Mouse (Mus musculus): ENCODE data around the gene Efhc1. TPM values are rescaled to one million over a fixed set of nuclear protein-coding genes. Genes with fewer than 3 reads are reported as not detected.

Efhc1 gene
- polyA plus RNA-seq, 1 experiment from 2014 or later: 0.58 TPM

DNA sequence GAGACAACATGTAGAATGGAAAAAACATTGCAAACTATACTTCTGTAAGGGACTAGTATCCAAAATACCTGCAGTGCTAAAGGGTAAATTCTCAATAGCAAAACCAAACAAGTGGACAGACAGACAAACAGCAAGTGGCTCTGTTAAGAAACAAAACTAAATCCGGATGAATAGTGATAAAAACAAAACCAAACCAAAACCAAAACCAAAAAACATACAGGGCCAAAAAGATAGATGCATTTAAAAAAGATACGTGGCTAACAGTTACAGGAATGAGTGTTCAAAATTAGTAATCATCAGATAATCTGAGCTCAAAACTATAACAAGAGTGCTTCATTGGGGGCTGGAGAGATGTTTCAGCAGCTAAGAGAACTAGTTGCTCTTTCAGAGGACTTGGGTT is 18.2 kb downstream of the Efhc1 start:
- H3K4me3 ChIP-seq (ENCODE audit: low read depth, low read length): no peak overlapping the region
- no peak overlapping the region for H3K4me2 ChIP-seq
- no peaks in the 10 kb centered on the region for H3K36me3 ChIP-seq (ENCODE audit: control insufficient read depth, insufficient read depth, low read length)
- no peak overlapping the region for H3K9ac ChIP-seq (ENCODE audit: low read depth, low read length)
- 72% methylated on average over 2 of the region's 2 CpGs for WGBS
- no peak overlapping the region for H3K27ac ChIP-seq (ENCODE audit: low read depth, low read length)
- no peak for ATAC-seq (replicated peaks; ENCODE audit: low FRiP score)
- no peaks in the 10 kb centered on the region for H3K9me3 ChIP-seq (ENCODE audit: control insufficient read depth, low read length)
- H3K27me3 ChIP-seq (replicated peaks; ENCODE audit: control insufficient read depth, insufficient read depth, low read length): no peaks in the 10 kb centered on the region
- DNase-seq (ENCODE audit: low spot score): no peak
- H3K4me1 ChIP-seq (replicated peaks; ENCODE audit: control insufficient read depth, insufficient read depth, low read length): no peaks in the 10 kb centered on the region

DNA sequence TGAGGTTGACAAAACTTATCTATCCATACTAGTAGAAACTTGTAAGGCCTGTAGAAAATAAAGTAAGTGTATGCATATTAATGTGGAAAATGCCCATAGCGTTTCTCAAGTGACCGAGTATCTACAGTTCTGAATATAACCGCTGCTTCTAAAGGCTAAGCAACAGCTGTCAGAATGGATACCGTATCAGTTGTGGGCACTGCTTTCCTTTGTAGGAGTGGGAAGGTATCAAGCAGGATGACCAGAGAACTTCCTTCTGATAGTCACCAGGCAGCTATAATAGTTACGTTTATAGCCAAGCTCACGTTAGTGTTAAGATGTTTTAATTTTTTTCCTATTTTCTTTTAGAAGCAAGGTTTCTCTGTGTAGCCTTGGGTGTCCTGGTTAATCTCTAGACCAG is 22.0 kb downstream of the Efhc1 start:
- Histone ChIP-seq H3K9me3 (ENCODE audit: control insufficient read depth, low read length) (no peaks in the 10 kb centered on the region), H3K27me3 (replicated peaks; ENCODE audit: control insufficient read depth, insufficient read depth, low read length) (no peaks in the 10 kb centered on the region), H3K4me3 (ENCODE audit: low read depth, low read length) (no peak overlapping the region), H3K4me2 (no peak overlapping the region), H3K4me1 (replicated peaks; ENCODE audit: control insufficient read depth, insufficient read depth, low read length) (no peaks in the 10 kb centered on the region), H3K36me3 (ENCODE audit: control insufficient read depth, insufficient read depth, low read length) (no peaks in the 10 kb centered on the region), H3K27ac (ENCODE audit: low read depth, low read length) (no peak overlapping the region), H3K9ac (ENCODE audit: low read depth, low read length) (no peak overlapping the region)
- ATAC-seq (replicated peaks; ENCODE audit: low FRiP score) (no peak), DNase-seq (ENCODE audit: low spot score) (no peak)
- 65% methylated on average over 6 of the region's 6 CpGs for WGBS

DNA sequence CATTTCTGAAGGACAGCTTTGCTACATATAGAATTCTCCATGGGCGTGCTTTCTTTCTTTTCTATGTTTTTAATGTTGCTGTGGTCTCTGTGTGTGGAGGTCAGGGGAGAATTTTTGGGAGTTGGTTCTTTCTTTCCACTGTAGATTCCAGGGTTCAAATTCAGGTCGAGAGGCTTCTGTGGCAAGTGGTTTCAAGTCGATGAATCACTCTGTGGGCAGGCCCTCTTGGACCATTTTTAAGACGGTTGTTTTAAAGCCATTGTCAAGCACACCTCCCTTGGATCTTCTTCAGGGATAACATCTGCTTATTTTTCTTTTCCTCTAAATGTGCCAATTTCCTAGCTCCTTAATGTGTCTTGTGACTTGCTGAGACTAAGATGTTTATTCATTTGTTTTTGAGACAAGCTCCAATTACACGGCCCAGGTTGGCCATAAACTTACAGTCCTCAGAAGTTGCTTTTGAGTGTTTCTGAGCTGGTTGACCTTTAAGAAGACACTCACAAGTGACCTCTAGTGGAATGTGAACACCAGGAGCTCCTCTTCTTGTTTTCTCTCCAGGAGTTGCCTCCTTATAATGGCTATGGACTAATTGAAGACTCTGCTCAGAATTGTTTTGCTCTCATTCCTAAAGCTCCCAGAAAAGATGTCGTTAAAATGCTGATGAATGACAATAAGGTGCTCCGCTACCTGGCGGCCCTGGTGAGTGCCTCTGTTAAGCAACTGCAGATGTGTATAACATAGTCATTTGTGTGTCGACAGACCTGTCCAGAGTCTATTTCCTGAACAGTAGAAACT is 23.1 kb downstream of the Efhc1 start:
- ATAC-seq (replicated peaks; ENCODE audit: low FRiP score) (no peak), DNase-seq (ENCODE audit: low spot score) (no peak)
- no peak overlapping the region for H3K9ac ChIP-seq (ENCODE audit: low read depth, low read length)
- no peaks in the 10 kb centered on the region for H3K4me1 ChIP-seq (replicated peaks; ENCODE audit: control insufficient read depth, insufficient read depth, low read length)
- H3K9me3 ChIP-seq (ENCODE audit: control insufficient read depth, low read length): no peaks in the 10 kb centered on the region
- no peaks in the 10 kb centered on the region for H3K36me3 ChIP-seq (ENCODE audit: control insufficient read depth, insufficient read depth, low read length)
- WGBS: 69% methylated on average over 9 of the region's 9 CpGs
- H3K27me3 ChIP-seq (replicated peaks; ENCODE audit: control insufficient read depth, insufficient read depth, low read length): no peaks in the 10 kb centered on the region
- H3K4me3 ChIP-seq (ENCODE audit: low read depth, low read length): no peak overlapping the region
- no peak overlapping the region for H3K27ac ChIP-seq (ENCODE audit: low read depth, low read length)
- H3K4me2 ChIP-seq: no peak overlapping the region

DNA sequence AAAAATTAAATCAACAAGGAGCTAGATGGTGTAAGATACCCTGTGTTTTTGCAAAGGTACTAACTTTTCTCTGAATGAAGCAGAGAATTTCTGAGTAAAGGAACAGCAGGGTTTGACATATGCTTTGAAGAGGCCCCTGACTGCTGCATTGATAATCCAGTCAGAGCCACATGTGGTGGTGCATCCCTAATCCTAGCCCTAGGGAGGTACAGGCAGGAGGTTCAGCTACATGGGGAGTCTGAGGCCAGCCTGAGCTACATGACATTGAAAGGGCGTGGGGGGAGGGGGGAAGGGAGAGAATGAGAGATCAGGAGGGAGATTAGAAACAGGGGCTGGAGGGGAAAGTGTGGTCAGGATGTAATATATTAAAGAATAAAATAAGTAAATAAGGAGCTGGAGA is 29.1 kb downstream of the Efhc1 start:
- Histone ChIP-seq H3K4me3 (ENCODE audit: low read depth, low read length) (no peak overlapping the region), H3K9ac (ENCODE audit: low read depth, low read length) (no peak overlapping the region), H3K4me2 (no peak overlapping the region), H3K36me3 (ENCODE audit: control insufficient read depth, insufficient read depth, low read length) (no peaks in the 10 kb centered on the region), H3K4me1 (replicated peaks; ENCODE audit: control insufficient read depth, insufficient read depth, low read length) (no peaks in the 10 kb centered on the region), H3K27ac (ENCODE audit: low read depth, low read length) (no peak overlapping the region), H3K9me3 (ENCODE audit: control insufficient read depth, low read length) (no peaks in the 10 kb centered on the region), H3K27me3 (replicated peaks; ENCODE audit: control insufficient read depth, insufficient read depth, low read length) (no peaks in the 10 kb centered on the region)
- 59% methylated on average over 1 of the region's 1 CpGs for WGBS
- DNase-seq (ENCODE audit: low spot score) (no peak), ATAC-seq (replicated peaks; ENCODE audit: low FRiP score) (no peak)

DNA sequence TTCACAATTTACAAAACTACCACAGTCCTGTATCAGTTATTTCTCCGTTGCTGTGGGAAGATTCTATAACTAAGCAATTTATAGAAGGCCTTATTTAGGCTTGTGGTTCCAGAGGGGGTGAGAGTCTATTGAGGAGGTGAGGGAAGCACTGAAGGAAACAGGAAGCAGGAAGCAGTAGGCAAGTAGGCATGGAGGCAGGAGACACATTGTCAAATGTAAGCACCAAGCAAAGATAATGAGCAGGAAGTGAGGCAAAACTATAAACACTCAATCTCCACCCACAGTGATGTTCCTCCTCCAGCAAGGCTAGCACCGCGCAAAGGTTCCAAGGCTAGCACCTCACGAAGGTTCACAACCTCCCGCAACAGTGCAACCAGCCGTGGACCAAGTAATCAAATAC is 30.3 kb downstream of the Efhc1 start:
- WGBS: 85% methylated on average over 6 of the region's 6 CpGs
- no peaks in the 10 kb centered on the region for H3K27me3 ChIP-seq (replicated peaks; ENCODE audit: control insufficient read depth, insufficient read depth, low read length)
- no peak overlapping the region for H3K4me3 ChIP-seq (ENCODE audit: low read depth, low read length)
- no peak for DNase-seq (ENCODE audit: low spot score)
- H3K9ac ChIP-seq (ENCODE audit: low read depth, low read length): no peak overlapping the region
- H3K27ac ChIP-seq (ENCODE audit: low read depth, low read length): no peak overlapping the region
- H3K36me3 ChIP-seq (ENCODE audit: control insufficient read depth, insufficient read depth, low read length): no peaks in the 10 kb centered on the region
- no peaks in the 10 kb centered on the region for H3K9me3 ChIP-seq (ENCODE audit: control insufficient read depth, low read length)
- no peak for ATAC-seq (replicated peaks; ENCODE audit: low FRiP score)
- H3K4me1 ChIP-seq (replicated peaks; ENCODE audit: control insufficient read depth, insufficient read depth, low read length): no peaks in the 10 kb centered on the region
- H3K4me2 ChIP-seq: no peak overlapping the region

DNA sequence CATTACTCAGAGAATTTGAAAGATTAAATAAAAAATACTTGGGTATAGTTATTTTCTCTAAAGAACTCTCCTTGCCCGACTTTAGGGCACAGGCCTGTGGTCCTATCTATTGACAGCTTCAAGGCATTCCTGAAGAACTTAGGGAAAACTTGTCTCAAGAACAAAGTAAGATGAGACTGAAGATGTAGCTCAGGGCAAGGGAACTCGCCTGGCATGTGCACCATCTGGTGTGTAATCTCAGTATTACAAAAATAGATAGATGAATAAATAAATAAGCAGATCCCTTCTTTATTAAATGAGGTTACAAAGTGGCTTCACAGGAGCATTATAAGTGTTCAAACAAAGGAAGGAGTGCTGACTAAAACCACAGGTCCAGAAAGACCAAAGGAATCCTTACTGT is 32.7 kb downstream of the Efhc1 start:
- 73% methylated on average over 2 of the region's 2 CpGs for WGBS
- Histone ChIP-seq H3K4me1 (replicated peaks; ENCODE audit: control insufficient read depth, insufficient read depth, low read length) (no peaks in the 10 kb centered on the region), H3K36me3 (ENCODE audit: control insufficient read depth, insufficient read depth, low read length) (no peaks in the 10 kb centered on the region), H3K4me2 (no peak overlapping the region), H3K27me3 (replicated peaks; ENCODE audit: control insufficient read depth, insufficient read depth, low read length) (no peaks in the 10 kb centered on the region), H3K27ac (ENCODE audit: low read depth, low read length) (no peak overlapping the region), H3K9me3 (ENCODE audit: control insufficient read depth, low read length) (no peaks in the 10 kb centered on the region), H3K9ac (ENCODE audit: low read depth, low read length) (no peak overlapping the region), H3K4me3 (ENCODE audit: low read depth, low read length) (no peak overlapping the region)
- DNase-seq (ENCODE audit: low spot score): no peak
- no peak for ATAC-seq (replicated peaks; ENCODE audit: low FRiP score)

DNA sequence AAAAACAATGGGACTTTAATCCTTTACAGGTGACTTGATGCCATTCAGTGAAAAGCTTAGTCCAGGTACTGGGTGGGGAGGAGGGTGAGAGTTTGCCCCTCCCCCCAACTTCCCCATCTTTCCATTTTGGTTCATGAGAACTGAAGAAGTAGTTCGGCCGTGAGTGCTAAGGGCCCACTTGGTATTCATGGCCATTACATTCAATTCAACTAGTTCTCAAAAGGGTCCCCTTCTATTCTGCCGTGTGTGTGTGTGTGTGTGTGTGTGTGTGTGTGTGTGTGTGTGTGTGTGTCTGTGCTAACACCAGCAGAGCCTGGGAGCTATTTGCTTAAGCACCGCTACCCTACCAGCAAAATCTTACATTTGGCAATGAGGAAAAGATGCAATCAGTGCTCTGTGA is 33.2 kb downstream of the Efhc1 start:
- H3K27me3 ChIP-seq (replicated peaks; ENCODE audit: control insufficient read depth, insufficient read depth, low read length): no peaks in the 10 kb centered on the region
- no peak overlapping the region for H3K4me3 ChIP-seq (ENCODE audit: low read depth, low read length)
- no peak overlapping the region for H3K27ac ChIP-seq (ENCODE audit: low read depth, low read length)
- H3K4me1 ChIP-seq (replicated peaks; ENCODE audit: control insufficient read depth, insufficient read depth, low read length): no peaks in the 10 kb centered on the region
- no peaks in the 10 kb centered on the region for H3K36me3 ChIP-seq (ENCODE audit: control insufficient read depth, insufficient read depth, low read length)
- no peaks in the 10 kb centered on the region for H3K9me3 ChIP-seq (ENCODE audit: control insufficient read depth, low read length)
- ATAC-seq (replicated peaks; ENCODE audit: low FRiP score): no peak
- DNase-seq (ENCODE audit: low spot score): no peak
- 62% methylated on average over 4 of the region's 4 CpGs for WGBS
- no peak overlapping the region for H3K9ac ChIP-seq (ENCODE audit: low read depth, low read length)
- no peak overlapping the region for H3K4me2 ChIP-seq

DNA sequence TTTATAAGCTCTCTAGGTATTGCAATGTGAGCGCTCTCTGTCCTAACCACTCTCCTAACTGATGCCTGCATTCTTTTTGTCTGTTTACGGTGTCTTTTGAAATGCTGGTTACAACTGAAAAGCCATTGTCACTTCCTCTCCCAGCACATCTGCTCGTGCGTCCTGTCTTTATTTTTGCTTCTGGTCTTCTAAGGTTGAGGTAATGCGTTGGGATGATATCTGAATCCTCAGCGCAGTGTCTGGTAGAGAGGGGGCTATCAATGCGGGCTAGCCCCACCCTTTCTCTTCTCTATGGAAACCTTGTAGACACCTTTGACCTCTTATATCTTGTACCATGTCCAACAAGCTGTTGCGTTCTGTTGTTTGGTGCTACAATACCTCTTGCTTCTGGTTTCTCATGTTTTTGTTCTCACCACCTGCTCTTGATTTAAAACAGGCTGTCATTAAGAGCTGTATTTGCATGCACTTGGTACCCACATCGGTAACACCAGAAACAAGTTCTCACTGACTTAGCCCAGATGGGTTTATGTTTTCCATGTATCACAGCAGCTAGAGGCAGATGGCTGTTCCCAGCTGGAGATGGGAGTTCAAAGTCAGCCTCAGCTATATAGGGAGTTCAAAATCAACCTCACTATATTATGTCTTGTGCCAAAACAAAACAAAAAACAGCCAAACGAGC is 35.1 kb downstream of the Efhc1 start:
- DNase-seq (ENCODE audit: low spot score) (peak; percentile 29), ATAC-seq (replicated peaks; ENCODE audit: low FRiP score) (no peak)
- no peak overlapping the region for H3K9ac ChIP-seq (ENCODE audit: low read depth, low read length)
- H3K4me3 ChIP-seq (ENCODE audit: low read depth, low read length): no peak overlapping the region
- no peak overlapping the region for H3K4me2 ChIP-seq
- H3K27ac ChIP-seq (ENCODE audit: low read depth, low read length): no peak overlapping the region
- no peaks in the 10 kb centered on the region for H3K36me3 ChIP-seq (ENCODE audit: control insufficient read depth, insufficient read depth, low read length)
- H3K9me3 ChIP-seq (ENCODE audit: control insufficient read depth, low read length): no peaks in the 10 kb centered on the region
- H3K4me1 ChIP-seq (replicated peaks; ENCODE audit: control insufficient read depth, insufficient read depth, low read length): no peaks in the 10 kb centered on the region
- WGBS: 56% methylated on average over 10 of the region's 10 CpGs
- H3K27me3 ChIP-seq (replicated peaks; ENCODE audit: control insufficient read depth, insufficient read depth, low read length): no peaks in the 10 kb centered on the region
